Mouse (Mus musculus): Measurements from ENCODE around the gene Cdhr3. TPM values are rescaled to one million over a fixed set of nuclear protein-coding genes. Genes with fewer than 3 reads are reported as not detected.
A peak's percentile ranks its signal among the peaks of the same experiment; 100 is the strongest.

The Cdhr3 gene
- polyA plus RNA-seq (2015; fragmentation: Nextera tagmentation; extraction: Ambion mirVana): 0.25 and 0.26 TPM in 2 replicates

GRCm38 (mm10) chr12:33092775-33093174, at the start of gene Cdhr3:
Gene Cdhr3, minus strand, starts transcription at chr12:33092875.
- no peaks in the 10 kb centered on the region for H3K9me3 ChIP-seq
- H3K4me3 ChIP-seq: no peak within 1 kb of the TSS
- H3K27me3 ChIP-seq: 0 out of 2 replicates have a peak, but pooled peaks cover 2% of the 10 kb centered on the region
- H3K27ac ChIP-seq: no peak within 1 kb of the TSS
- H3K4me1 ChIP-seq (replicated peaks): no peaks in the 10 kb centered on the region
- H3K4me2 ChIP-seq: no peak within 1 kb of the TSS
- no peak for ATAC-seq (ENCODE audit: low FRiP score)
- no peaks in the 10 kb centered on the region for H3K36me3 ChIP-seq
- H3K9ac ChIP-seq: no peak within 1 kb of the TSS
- WGBS: 78% methylated on average over 6 of the region's 6 CpGs

- ATAC-seq (ENCODE audit: low FRiP score): no peak
- Histone ChIP-seq H3K27ac (no peak overlapping the region), H3K4me3 (no peak overlapping the region), H3K9ac (no peak overlapping the region), H3K36me3 (no peaks in the 10 kb centered on the region), H3K27me3 (no peaks in the 10 kb centered on the region), H3K4me2 (no peak overlapping the region), H3K4me1 (replicated peaks) (no peaks in the 10 kb centered on the region), H3K9me3 (no peaks in the 10 kb centered on the region)
- 89% methylated on average over 3 of the region's 3 CpGs for WGBS
These were observed 46.4 kb upstream of the Cdhr3 start for GRCm38 (mm10) chr12:33139083-33139482.

- no peak overlapping the region for H3K27ac ChIP-seq
- ATAC-seq (ENCODE audit: low FRiP score): no peak
These were observed 45.2 kb upstream of the Cdhr3 start for GRCm38 (mm10) chr12:33137857-33138256.

GRCm38 (mm10) chr12:33131796-33132195, 39.1 kb upstream of the Cdhr3 start:
- H3K4me3 ChIP-seq: no peak overlapping the region
- 71% methylated on average over 7 of the region's 7 CpGs for WGBS
- no peaks in the 10 kb centered on the region for H3K36me3 ChIP-seq
- H3K27me3 ChIP-seq: no peaks in the 10 kb centered on the region
- H3K27ac ChIP-seq: no peak overlapping the region
- H3K4me1 ChIP-seq (replicated peaks): peaks cover 15% of the 10 kb centered on the region
- no peaks in the 10 kb centered on the region for H3K9me3 ChIP-seq
- no peak overlapping the region for H3K4me2 ChIP-seq
- no peak overlapping the region for H3K9ac ChIP-seq
- ATAC-seq (ENCODE audit: low FRiP score): no peak

More at GRCm38 (mm10) chr12:33137857-33138256, 45.2 kb upstream of the Cdhr3 start:
- no peak overlapping the region for H3K4me2 ChIP-seq
- no peak overlapping the region for H3K9ac ChIP-seq
- H3K9me3 ChIP-seq: no peaks in the 10 kb centered on the region
- H3K36me3 ChIP-seq: no peaks in the 10 kb centered on the region
- WGBS: 89% methylated on average over 1 of the region's 1 CpGs
- H3K4me1 ChIP-seq (replicated peaks): no peaks in the 10 kb centered on the region
- H3K27me3 ChIP-seq: no peaks in the 10 kb centered on the region
- H3K4me3 ChIP-seq: no peak overlapping the region

DNA sequence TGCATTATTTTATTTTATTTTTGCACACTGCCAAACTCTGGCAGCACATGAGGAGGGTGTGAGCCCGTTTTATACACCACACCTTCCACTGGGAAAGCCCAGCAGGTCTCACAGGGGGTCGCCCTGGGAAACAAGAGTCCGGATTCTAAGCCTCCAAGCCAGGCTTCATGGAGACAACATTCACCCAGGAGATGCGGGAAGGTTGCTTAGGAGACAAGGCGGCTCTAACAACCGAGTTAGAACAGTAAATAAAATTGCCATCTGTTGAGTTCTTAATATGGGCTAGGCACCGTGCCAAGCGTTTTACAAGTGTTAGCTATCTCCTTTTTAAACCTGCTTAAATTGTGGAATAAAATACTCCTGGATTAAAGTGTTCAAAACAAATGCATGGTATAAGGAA, 37.7 kb upstream of the Cdhr3 start:
- ATAC-seq (ENCODE audit: low FRiP score): peak; percentile 33; the same call in 1 of the 2 replicates
- Histone ChIP-seq H3K4me3 (no peak overlapping the region), H3K4me1 (replicated peaks) (peaks cover 15% of the 10 kb centered on the region), H3K4me2 (no peak overlapping the region), H3K27me3 (no peaks in the 10 kb centered on the region), H3K9me3 (no peaks in the 10 kb centered on the region), H3K27ac (peak overlapping the region; percentile 52; the same call in 1 of the 2 replicates), H3K9ac (no peak overlapping the region), H3K36me3 (no peaks in the 10 kb centered on the region)
- WGBS: 37% methylated on average over 8 of the region's 8 CpGs

DNA sequence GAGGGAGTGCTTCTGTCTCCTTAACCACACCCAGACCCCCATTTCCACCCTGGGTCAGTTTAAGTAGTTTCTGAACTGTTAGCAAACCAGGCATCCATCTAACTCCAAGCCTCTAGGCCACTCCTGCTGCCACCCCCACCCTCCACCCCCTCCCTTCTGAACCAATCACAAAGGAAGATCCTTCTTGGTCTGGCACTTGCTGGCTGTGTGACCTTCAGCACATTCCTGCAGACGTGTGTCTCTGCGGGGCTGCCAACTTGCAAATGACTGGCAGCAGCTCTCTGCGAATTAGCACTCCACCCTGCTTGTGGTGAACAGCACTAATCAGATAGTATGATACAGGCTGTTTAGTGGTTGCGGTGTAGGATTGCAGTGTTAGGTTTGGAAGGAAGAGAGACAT, 36.7 kb upstream of the Cdhr3 start:
- H3K4me2 ChIP-seq: no peak overlapping the region
- H3K27me3 ChIP-seq: no peaks in the 10 kb centered on the region
- ATAC-seq (ENCODE audit: low FRiP score): peak; percentile 47; the same call in 1 of the 2 replicates
- no peaks in the 10 kb centered on the region for H3K36me3 ChIP-seq
- 8% methylated on average over 4 of the region's 4 CpGs for WGBS
- H3K27ac ChIP-seq: no peak overlapping the region
- peaks cover 15% of the 10 kb centered on the region for H3K4me1 ChIP-seq (replicated peaks)
- no peak overlapping the region for H3K4me3 ChIP-seq
- H3K9ac ChIP-seq: no peak overlapping the region
- no peaks in the 10 kb centered on the region for H3K9me3 ChIP-seq

DNA sequence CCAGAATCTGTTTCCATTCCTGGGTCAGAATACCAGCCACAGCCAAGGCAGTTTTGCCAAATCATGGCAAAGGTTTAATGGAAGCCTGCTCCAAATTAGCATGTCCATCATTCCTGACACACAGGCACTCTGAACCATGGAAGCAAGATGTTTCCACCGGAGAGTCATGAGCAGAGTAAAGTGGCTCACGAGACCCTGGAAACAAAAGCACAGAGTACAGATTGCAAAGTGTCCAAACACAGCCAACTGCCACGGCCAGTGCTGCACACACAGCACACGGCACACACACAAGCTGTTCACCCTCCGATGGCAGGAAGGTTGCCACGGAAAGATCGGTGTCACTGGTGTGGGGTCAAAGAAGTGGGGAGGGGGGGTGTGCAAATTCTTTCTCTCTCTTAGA, 36.0 kb upstream of the Cdhr3 start:
- WGBS: 40% methylated on average over 7 of the region's 7 CpGs
- Histone ChIP-seq H3K27me3 (no peaks in the 10 kb centered on the region), H3K9me3 (no peaks in the 10 kb centered on the region), H3K4me2 (no peak overlapping the region), H3K4me1 (replicated peaks) (peaks cover 15% of the 10 kb centered on the region), H3K36me3 (no peaks in the 10 kb centered on the region), H3K4me3 (no peak overlapping the region), H3K9ac (no peak overlapping the region), H3K27ac (no peak overlapping the region)
- ATAC-seq (ENCODE audit: low FRiP score): no peak

DNA sequence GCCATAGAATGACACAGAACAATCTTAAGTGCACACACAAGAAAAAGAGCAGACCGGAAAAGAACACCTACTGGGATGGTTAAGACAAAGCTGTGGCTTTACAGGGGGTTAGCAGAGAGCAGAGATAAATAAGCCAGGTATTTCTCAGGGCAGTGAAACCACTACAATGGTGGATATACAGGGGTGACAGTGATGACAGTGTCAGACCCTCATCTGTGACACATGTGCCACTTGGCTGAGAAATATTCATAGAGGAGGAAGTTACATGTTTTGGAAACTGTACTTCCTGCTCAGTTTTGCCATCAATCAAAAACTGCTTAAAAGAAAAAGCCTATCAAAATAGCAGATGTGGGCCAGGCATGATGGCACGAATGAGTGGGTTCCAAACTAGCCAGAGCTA, 35.4 kb upstream of the Cdhr3 start:
- Histone ChIP-seq H3K4me1 (replicated peaks) (peaks cover 15% of the 10 kb centered on the region), H3K27me3 (no peaks in the 10 kb centered on the region), H3K27ac (no peak overlapping the region), H3K36me3 (no peaks in the 10 kb centered on the region), H3K9ac (no peak overlapping the region), H3K4me2 (no peak overlapping the region), H3K4me3 (no peak overlapping the region), H3K9me3 (no peaks in the 10 kb centered on the region)
- no peak for ATAC-seq (ENCODE audit: low FRiP score)
- 88% methylated on average over 2 of the region's 2 CpGs for WGBS

DNA sequence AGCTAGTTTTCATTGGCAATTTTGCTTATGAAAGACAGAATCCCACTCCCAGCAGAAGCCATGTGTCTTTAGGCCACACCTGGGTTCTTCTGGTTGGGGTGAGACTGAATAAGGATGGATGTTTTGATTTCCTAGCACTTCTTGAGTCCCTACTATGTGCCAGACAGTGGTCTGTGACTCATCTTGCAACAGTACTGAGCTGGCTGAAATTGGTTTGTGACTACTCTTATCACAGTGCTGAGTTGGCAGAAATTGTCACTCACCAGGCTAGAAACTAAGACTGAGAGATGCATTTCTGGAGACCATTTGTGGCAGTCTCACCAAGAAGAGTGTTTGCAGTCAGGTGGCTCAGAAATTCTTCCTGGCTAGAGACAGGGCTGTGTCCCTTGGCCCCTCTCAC, 33.6 kb upstream of the Cdhr3 start:
- no peak overlapping the region for H3K9ac ChIP-seq
- H3K4me1 ChIP-seq (replicated peaks): peaks cover 15% of the 10 kb centered on the region
- no peak overlapping the region for H3K27ac ChIP-seq
- no peak overlapping the region for H3K4me3 ChIP-seq
- no peaks in the 10 kb centered on the region for H3K9me3 ChIP-seq
- no peaks in the 10 kb centered on the region for H3K27me3 ChIP-seq
- no peak for ATAC-seq (ENCODE audit: low FRiP score)
- H3K4me2 ChIP-seq: no peak overlapping the region
- H3K36me3 ChIP-seq: no peaks in the 10 kb centered on the region

GRCm38 (mm10) chr12:33125594-33126227, 33.0 kb upstream of the Cdhr3 start:
- ATAC-seq (ENCODE audit: low FRiP score): no peak
- H3K4me2 ChIP-seq: no peak overlapping the region
- H3K27me3 ChIP-seq: no peaks in the 10 kb centered on the region
- WGBS: 89% methylated on average over 9 of the region's 9 CpGs
- peaks cover 15% of the 10 kb centered on the region for H3K4me1 ChIP-seq (replicated peaks)
- H3K9ac ChIP-seq: no peak overlapping the region
- no peak overlapping the region for H3K4me3 ChIP-seq
- no peaks in the 10 kb centered on the region for H3K9me3 ChIP-seq
- no peak overlapping the region for H3K27ac ChIP-seq
- no peaks in the 10 kb centered on the region for H3K36me3 ChIP-seq

- H3K4me1 ChIP-seq (replicated peaks): no peaks in the 10 kb centered on the region
- WGBS: 45% methylated on average over 15 of the region's 15 CpGs
- H3K4me2 ChIP-seq: no peak overlapping the region
These were observed 26.1 kb upstream of the Cdhr3 start for GRCm38 (mm10) chr12:33118624-33119301.

DNA sequence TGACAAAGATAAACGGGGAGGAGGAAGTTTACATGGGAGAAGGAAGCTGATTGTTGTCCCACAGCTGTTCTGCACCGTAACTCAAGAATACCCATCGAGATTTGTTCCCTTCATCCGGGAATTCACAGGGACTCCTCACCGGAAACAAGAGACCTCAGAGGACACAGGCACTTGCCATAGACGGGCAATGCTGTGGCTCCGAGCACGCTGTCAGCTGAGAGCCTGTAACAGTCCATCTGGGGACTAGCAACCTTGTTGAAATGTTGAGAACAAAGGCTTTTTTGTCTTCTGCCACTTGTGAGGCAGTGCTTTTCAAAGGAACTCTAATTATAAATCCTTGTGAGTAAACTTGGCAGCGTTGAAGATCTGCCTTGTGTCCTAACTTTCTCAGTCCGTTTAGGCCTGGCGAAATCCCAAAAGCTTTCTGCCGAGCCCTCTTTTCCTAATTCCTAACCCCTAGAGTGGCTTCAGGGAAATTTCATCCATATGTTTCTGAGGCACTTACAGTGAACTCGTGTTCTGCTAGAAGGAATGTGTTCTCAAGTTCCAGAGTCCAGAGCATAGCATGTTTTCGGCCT, 18.3 kb upstream of the Cdhr3 start:
- no peaks in the 10 kb centered on the region for H3K36me3 ChIP-seq
- H3K9me3 ChIP-seq: no peaks in the 10 kb centered on the region
- peak overlapping the region; percentile 20 for H3K27ac ChIP-seq
- no peak overlapping the region for H3K4me3 ChIP-seq
- no peaks in the 10 kb centered on the region for H3K27me3 ChIP-seq
- peaks cover 34% of the 10 kb centered on the region for H3K4me1 ChIP-seq (replicated peaks)
- ATAC-seq (ENCODE audit: low FRiP score): peak; percentile 58; the same call in 1 of the 2 replicates
- H3K9ac ChIP-seq: no peak overlapping the region
- H3K4me2 ChIP-seq: no peak overlapping the region
- WGBS: 27% methylated on average over 14 of the region's 14 CpGs

More at GRCm38 (mm10) chr12:33118624-33119301, 26.1 kb upstream of the Cdhr3 start:
- no peak overlapping the region for H3K9ac ChIP-seq
- 0 out of 2 replicates have a peak, but pooled peaks cover 7% of the 10 kb centered on the region for H3K27me3 ChIP-seq
- H3K36me3 ChIP-seq: no peaks in the 10 kb centered on the region
- ATAC-seq (ENCODE audit: low FRiP score): no peak
- no peaks in the 10 kb centered on the region for H3K9me3 ChIP-seq
- no peak overlapping the region for H3K4me3 ChIP-seq
- H3K27ac ChIP-seq: no peak overlapping the region
